ENCODE assay signal across 12 mouse cellular contexts in the genomic region with DNA sequence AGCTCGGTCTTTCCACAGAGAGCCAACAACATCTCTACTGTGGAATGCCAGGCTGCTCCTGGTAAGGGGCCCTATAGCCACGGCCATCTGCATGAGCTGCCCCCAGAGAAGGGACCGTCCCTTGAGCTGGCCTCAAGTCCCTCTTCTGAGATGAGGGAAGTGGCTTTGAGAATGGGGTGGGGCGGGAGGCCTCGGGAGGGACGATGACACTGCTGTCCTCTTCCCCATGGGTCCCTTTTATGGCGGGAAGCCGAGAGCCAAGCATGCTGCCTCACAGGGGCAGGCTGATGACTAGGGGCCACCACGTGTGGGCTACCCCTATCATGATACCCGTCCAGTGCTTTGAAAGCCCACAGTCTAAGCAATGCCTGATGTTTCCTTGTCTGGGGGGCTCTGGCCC. TPM values are rescaled to one million over a fixed set of nuclear protein-coding genes. Genes with fewer than 3 reads are reported as not detected.
DNase-seq lines count a peak whose midpoint lies in the region; ATAC-seq and TF ChIP-seq lines count a peak whose summit lies in the region.
"Had no signal": no experiment of that assay in that cellular context is flagged by ENCODE, and none has a peak within 500 bp of the region (broad histone marks: within the 10 kb centered on the region; RNA-seq: fewer than 3 reads in every experiment).

No protein-coding gene starts in this region.

- no peak overlapping the region; the same call in 1 of the 2 replicates for H3K4me3 ChIP-seq in heart, embryonic 11.5 days (ENCODE audit: low read depth, low read length)
- no peak overlapping the region for H3K4me3 ChIP-seq in left cerebral cortex, adult 2 months
- H3K4me3 ChIP-seq in embryonic facial prominence, embryonic 11.5 days (ENCODE audit: low read depth, low read length): no peak overlapping the region
- H3K4me3 ChIP-seq in liver, embryonic 15.5 days (replicated peaks): no peak overlapping the region
- H3K4me3 ChIP-seq: midbrain, embryonic 12.5 days had no signal

- H3K27ac ChIP-seq in heart, embryonic 11.5 days (ENCODE audit: low read depth, low read length): no peak overlapping the region
- H3K27ac ChIP-seq in left cerebral cortex, adult 2 months: 0 out of 2 replicates have a peak overlapping the region, but pooled peaks have one; percentile 13
- H3K27ac ChIP-seq in embryonic facial prominence, embryonic 11.5 days (replicated peaks; ENCODE audit: low read depth, low read length): no peak overlapping the region
- H3K27ac ChIP-seq in liver, embryonic 15.5 days (replicated peaks): 0 out of 2 replicates have a peak overlapping the region, but pooled peaks have one; percentile 35

- no peak for DNase-seq in heart, postnatal 10 days
- DNase-seq in left cerebral cortex, adult 2 months (ENCODE audit: extremely low spot score in 1 of 2, low spot score in 2 of 2): no peak
- no peak for DNase-seq in left cerebral cortex, adult 9 months (ENCODE audit: low spot score in 2 of 2)
- no peak for DNase-seq in embryonic facial prominence, embryonic 11.5 days (ENCODE audit: low spot score)
- no peak for DNase-seq in urinary bladder, adult 18-20 months (ENCODE audit: low spot score in 2 of 2)
- DNase-seq: adrenal gland, postnatal 25 days; gastrocnemius, postnatal 25 days; kidney, postnatal 36 days; thymus, postnatal 36 days had no signal

- intact Hi-C loops in heart, postnatal 10 days (cut with DNase I): no loop called here
- intact Hi-C loops in left cerebral cortex, adult 2 months (cut with DNase I): no loop called here

- H3K27me3 ChIP-seq in heart, embryonic 11.5 days (ENCODE audit: control insufficient read depth, insufficient read depth, low read length): peaks cover 60% of the 10 kb centered on the region
- H3K27me3 ChIP-seq in embryonic facial prominence, embryonic 11.5 days (ENCODE audit: control insufficient read depth, insufficient read depth, low read length): peaks cover 45% of the 10 kb centered on the region
- H3K27me3 ChIP-seq in liver, embryonic 15.5 days: peaks cover 51% of the 10 kb centered on the region

- peaks cover 5% of the 10 kb centered on the region; the same call in 1 of the 2 replicates for H3K36me3 ChIP-seq in heart, embryonic 11.5 days (ENCODE audit: control insufficient read depth, insufficient read depth, low read length)
- H3K36me3 ChIP-seq in embryonic facial prominence, embryonic 11.5 days (replicated peaks; ENCODE audit: control insufficient read depth, insufficient read depth, low read depth, low read length): no peaks in the 10 kb centered on the region
- peaks cover 21% of the 10 kb centered on the region for H3K36me3 ChIP-seq in liver, embryonic 15.5 days (replicated peaks)

- peaks cover 48% of the 10 kb centered on the region for H3K4me1 ChIP-seq in heart, embryonic 11.5 days (ENCODE audit: control insufficient read depth, insufficient read depth, low read length)
- H3K4me1 ChIP-seq in embryonic facial prominence, embryonic 11.5 days (ENCODE audit: control insufficient read depth, insufficient read depth, low read length): no peaks in the 10 kb centered on the region; the same call in 1 of the 2 replicates
- H3K4me1 ChIP-seq in liver, embryonic 15.5 days (replicated peaks): peaks cover 63% of the 10 kb centered on the region

- H3K9ac ChIP-seq in heart, embryonic 11.5 days (ENCODE audit: low read depth, low read length): 0 out of 2 replicates have a peak overlapping the region, but pooled peaks have one; percentile 50
- 0 out of 2 replicates have a peak overlapping the region, but pooled peaks have one; percentile 2 for H3K9ac ChIP-seq in embryonic facial prominence, embryonic 11.5 days (replicated peaks; ENCODE audit: low read length)
- peak overlapping the region; percentile 7; the same call in 1 of the 2 replicates for H3K9ac ChIP-seq in liver, embryonic 15.5 days
- H3K9ac ChIP-seq: midbrain, embryonic 12.5 days had no signal

- TF ChIP-seq CTCF in left cerebral cortex, adult 2 months (IDR thresholded peaks at IDR 0.05): no peak

- 51% methylated on average over 10 of the region's 10 CpGs for WGBS in heart, embryonic 11.5 days (ENCODE audit: insufficient replicate concordance)
- 63% methylated on average over 10 of the region's 10 CpGs for WGBS in embryonic facial prominence, embryonic 11.5 days
- 23% methylated on average over 10 of the region's 10 CpGs for WGBS in liver, embryonic 15.5 days (ENCODE audit: insufficient replicate concordance)

- no peaks in the 10 kb centered on the region for H3K9me3 ChIP-seq in heart, embryonic 11.5 days (replicated peaks; ENCODE audit: control insufficient read depth, low read length)
- no peaks in the 10 kb centered on the region for H3K9me3 ChIP-seq in embryonic facial prominence, embryonic 11.5 days (replicated peaks; ENCODE audit: control insufficient read depth, low read length)
- H3K9me3 ChIP-seq in liver, embryonic 15.5 days (replicated peaks): no peaks in the 10 kb centered on the region
- H3K9me3 ChIP-seq: midbrain, embryonic 12.5 days had no signal

- ATAC-seq in heart, embryonic 11.5 days (replicated peaks; ENCODE audit: insufficient number of reproducible peaks, low FRiP score, low TSS enrichment): no peak
- no peak for ATAC-seq in embryonic facial prominence, embryonic 11.5 days (replicated peaks; ENCODE audit: insufficient number of reproducible peaks, low FRiP score, low TSS enrichment, low read depth)
- no peak; the same call in 1 of the 2 replicates for ATAC-seq in liver, embryonic 15.5 days (ENCODE audit: insufficient read depth)

- peak overlapping the region; percentile 40 for H3K4me2 ChIP-seq in heart, embryonic 11.5 days
- no peak overlapping the region for H3K4me2 ChIP-seq in embryonic facial prominence, embryonic 11.5 days (ENCODE audit: low read depth, low read length)
- peak overlapping the region; percentile 38 for H3K4me2 ChIP-seq in liver, embryonic 15.5 days
- H3K4me2 ChIP-seq: midbrain, embryonic 12.5 days had no signal

RNA-seq across cellular contexts. Expression of a gene that starts 3.3 kb away (rescaled TPM):
- polyA plus RNA-seq in heart, embryonic 11.5 days (2014; fragmentation: Nextera tagmentation; extraction: Ambion mirVana): 29.7 and 31.0 TPM in 2 replicates
- 10 to 100 TPM; 15.3 to 17.9 TPM for total RNA-seq in heart, postnatal 10 days (2021)
- 10 to 100 TPM; 26.3 to 26.9 TPM for total RNA-seq in left cerebral cortex, adult 2 months (2021)
- 36.5 and 41.6 TPM in 2 replicates for polyA plus RNA-seq in embryonic facial prominence, embryonic 11.5 days (2014; fragmentation: Nextera tagmentation; extraction: Ambion mirVana)
- 32.4 and 35.0 TPM in 2 replicates for polyA plus RNA-seq in liver, embryonic 15.5 days (2015; fragmentation: Nextera tagmentation; extraction: Ambion mirVana)

RNA-seq across cellular contexts. Expression of a gene that starts 12.3 kb away (rescaled TPM):
- polyA plus RNA-seq in heart, embryonic 11.5 days (2014; fragmentation: Nextera tagmentation; extraction: Ambion mirVana): 0.77 and 1.6 TPM in 2 replicates
- 1 to 10 TPM; 1.7 to 1.8 TPM for total RNA-seq in heart, postnatal 10 days (2021)
- 1 to 10 TPM; 4.0 to 5.4 TPM for total RNA-seq in left cerebral cortex, adult 2 months (2021)
- 1.6 and 2.9 TPM in 2 replicates for polyA plus RNA-seq in embryonic facial prominence, embryonic 11.5 days (2014; fragmentation: Nextera tagmentation; extraction: Ambion mirVana)
- 3.9 and 4.1 TPM in 2 replicates for polyA plus RNA-seq in liver, embryonic 15.5 days (2015; fragmentation: Nextera tagmentation; extraction: Ambion mirVana)

RNA-seq across cellular contexts. Expression of a gene that starts 12.7 kb away (rescaled TPM):
- 4.9 and 7.3 TPM in 2 replicates for polyA plus RNA-seq in heart, embryonic 11.5 days (2014; fragmentation: Nextera tagmentation; extraction: Ambion mirVana)
- total RNA-seq in heart, postnatal 10 days (2021): 1 to 10 TPM; 2.2 to 2.4 TPM
- 10 to 100 TPM; 13.5 to 13.6 TPM for total RNA-seq in left cerebral cortex, adult 2 months (2021)
- polyA plus RNA-seq in embryonic facial prominence, embryonic 11.5 days (2014; fragmentation: Nextera tagmentation; extraction: Ambion mirVana): 4.3 and 4.5 TPM in 2 replicates
- 75.6 and 92.4 TPM in 2 replicates for polyA plus RNA-seq in liver, embryonic 15.5 days (2015; fragmentation: Nextera tagmentation; extraction: Ambion mirVana)

RNA-seq across cellular contexts. Expression of a gene that starts 21.2 kb away (rescaled TPM):
- polyA plus RNA-seq in heart, embryonic 11.5 days (2014; fragmentation: Nextera tagmentation; extraction: Ambion mirVana): 0.55 and 0.69 TPM in 2 replicates
- total RNA-seq in heart, postnatal 10 days (2021): 1 to 10 TPM; 4.7 to 5.0 TPM
- total RNA-seq in left cerebral cortex, adult 2 months (2021): 100 to 1,000 TPM; 111 to 113 TPM
- 11.0 and 15.8 TPM in 2 replicates for polyA plus RNA-seq in embryonic facial prominence, embryonic 11.5 days (2014; fragmentation: Nextera tagmentation; extraction: Ambion mirVana)
- polyA plus RNA-seq in liver, embryonic 15.5 days (2015; fragmentation: Nextera tagmentation; extraction: Ambion mirVana): 0.09 and 0.12 TPM in 2 replicates

RNA-seq across cellular contexts. Expression of a gene that starts 24.8 kb away (rescaled TPM):
- 702 and 828 TPM in 2 replicates for polyA plus RNA-seq in heart, embryonic 11.5 days (2014; fragmentation: Nextera tagmentation; extraction: Ambion mirVana)
- total RNA-seq in heart, postnatal 10 days (2021): 100 to 1,000 TPM; 859 to 871 TPM
- 100 to 1,000 TPM; 816 to 913 TPM for total RNA-seq in left cerebral cortex, adult 2 months (2021)
- 886 and 948 TPM in 2 replicates for polyA plus RNA-seq in embryonic facial prominence, embryonic 11.5 days (2014; fragmentation: Nextera tagmentation; extraction: Ambion mirVana)
- polyA plus RNA-seq in liver, embryonic 15.5 days (2015; fragmentation: Nextera tagmentation; extraction: Ambion mirVana): 501 and 527 TPM in 2 replicates

Comparison
In these comparisons a context has a peak if more than half of its experiments do, and no peak if none do; other contexts are left out.
1. H3K27ac ChIP-seq: peak in left cerebral cortex, adult 2 months (single experiment) and liver, embryonic 15.5 days (single experiment); none in heart, embryonic 11.5 days (single experiment) and embryonic facial prominence, embryonic 11.5 days (single experiment).
2. Peak in every context shown above with its lines, with median percentiles within 50 percentile points of each other: H3K9ac ChIP-seq.